Mouse (Mus musculus) retina, postnatal 1 day (tissue): ENCODE data around the gene Pik3cd.

Source experiments
- DNase-seq: peaks from one replicate; pipeline ENCODE4 v3.0.0-alpha.2; 2012

Pik3cd gene

DNA sequence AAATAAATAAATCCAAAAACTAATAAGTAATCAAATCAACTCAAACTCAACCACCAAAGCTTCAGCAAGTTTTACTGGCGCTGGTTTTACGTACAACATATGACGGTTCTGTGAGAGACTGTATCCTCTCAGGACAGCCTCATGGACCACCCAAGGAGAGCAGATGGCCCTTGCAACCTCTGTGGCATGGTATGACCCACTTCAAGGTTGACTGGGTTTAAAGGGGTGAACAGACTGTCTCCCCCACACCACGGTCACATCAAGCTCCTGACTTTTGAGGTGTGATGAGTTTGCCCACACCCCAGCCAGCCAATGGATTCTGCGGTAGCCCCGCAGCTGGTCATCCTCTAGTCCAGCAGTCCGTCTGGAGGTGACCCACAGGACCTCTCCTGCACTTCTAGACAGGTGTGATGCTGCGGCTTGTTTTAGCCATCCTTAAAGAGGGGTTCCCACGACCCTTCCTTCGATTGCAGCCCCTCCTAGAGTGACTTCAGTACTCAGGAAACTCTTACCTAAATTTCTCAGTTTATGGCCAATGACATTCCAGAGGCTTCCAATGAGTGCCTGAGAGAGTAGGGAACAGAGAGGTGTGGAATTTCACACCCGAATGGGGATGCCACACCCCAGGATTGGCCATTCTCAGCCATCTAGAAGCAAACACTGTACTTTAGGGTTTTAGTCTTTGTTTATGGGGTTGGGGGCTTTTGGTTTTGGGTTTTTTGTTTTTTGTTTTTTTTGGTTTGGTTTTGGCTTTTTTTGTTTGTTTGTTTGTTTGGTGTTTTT, 17.3 kb downstream of the Pik3cd start:
- peak; percentile 61 for DNase-seq

DNA sequence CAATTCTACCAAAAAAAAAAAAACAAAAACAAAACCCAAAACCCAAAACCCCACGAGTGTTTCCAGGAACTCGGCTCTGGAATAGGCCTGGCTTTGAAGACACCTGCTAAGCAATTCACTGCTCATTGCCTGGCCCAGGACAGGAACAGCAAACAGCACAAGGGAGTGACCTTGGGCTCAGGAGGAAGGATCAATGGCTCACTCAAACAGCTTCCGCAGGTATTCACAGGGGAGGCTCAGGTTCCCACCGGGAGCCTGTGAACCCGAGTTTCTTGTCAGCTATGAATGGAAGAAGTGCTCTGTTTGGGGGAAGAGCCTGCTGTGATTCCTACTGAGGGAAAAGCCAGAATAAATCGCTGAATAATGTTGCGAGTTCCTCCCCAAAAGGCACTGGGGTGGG, 18.5 kb downstream of the Pik3cd start:
- no peak for DNase-seq

DNA sequence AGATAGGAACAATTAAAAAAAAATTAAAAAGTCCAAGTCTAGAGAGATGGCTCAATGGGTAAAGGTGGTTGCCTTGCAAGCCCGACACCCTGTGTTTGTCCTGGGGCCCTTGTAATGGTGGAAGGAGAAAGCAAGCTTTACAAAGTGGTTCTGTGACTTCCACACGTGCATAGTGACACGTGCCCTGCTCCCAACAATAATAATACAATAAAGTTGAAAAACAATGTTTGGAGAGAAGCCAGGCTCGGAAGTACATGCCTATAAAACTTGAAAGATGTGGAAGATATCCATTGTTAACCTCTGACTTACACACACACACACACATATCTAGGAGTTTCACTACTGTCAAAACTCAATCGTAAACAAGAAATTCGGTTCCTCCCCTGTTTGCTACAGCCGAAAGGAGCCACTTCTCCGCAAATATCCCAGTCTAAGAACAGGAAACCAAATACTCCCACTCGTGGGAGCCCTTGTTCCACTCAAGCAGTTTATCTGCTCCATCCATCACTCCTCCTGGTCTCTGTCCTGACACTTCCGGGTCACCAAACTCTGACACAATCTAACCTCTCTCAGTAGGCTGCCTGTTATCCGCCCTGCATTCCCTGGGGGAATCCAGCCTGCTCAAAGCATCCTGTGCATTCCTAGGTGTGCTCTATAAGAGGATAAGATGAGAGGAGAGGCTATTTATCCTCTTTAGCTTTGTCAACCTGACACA, 23.2 kb downstream of the Pik3cd start:
- no peak for DNase-seq

DNA sequence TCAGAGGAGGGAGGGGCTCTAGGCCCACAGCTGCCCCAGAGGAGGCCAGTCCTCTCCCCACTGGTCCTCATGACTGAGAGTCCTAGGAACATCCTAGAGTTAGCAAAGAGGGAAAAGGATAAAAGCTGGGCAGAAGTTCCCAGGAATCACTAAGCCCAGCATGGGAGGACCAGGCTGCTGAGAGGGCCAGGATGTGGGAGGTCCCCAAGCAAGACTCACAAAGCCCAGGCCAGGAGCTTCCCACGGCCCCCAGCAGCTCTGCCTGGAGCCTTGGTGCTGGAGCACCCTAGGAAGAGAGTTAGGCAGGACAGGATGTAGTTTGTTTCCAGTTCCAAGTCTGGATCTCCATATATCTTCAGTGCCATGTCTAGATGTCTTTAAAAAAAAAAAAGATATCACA, 24.4 kb downstream of the Pik3cd start:
- DNase-seq = no peak

DNA sequence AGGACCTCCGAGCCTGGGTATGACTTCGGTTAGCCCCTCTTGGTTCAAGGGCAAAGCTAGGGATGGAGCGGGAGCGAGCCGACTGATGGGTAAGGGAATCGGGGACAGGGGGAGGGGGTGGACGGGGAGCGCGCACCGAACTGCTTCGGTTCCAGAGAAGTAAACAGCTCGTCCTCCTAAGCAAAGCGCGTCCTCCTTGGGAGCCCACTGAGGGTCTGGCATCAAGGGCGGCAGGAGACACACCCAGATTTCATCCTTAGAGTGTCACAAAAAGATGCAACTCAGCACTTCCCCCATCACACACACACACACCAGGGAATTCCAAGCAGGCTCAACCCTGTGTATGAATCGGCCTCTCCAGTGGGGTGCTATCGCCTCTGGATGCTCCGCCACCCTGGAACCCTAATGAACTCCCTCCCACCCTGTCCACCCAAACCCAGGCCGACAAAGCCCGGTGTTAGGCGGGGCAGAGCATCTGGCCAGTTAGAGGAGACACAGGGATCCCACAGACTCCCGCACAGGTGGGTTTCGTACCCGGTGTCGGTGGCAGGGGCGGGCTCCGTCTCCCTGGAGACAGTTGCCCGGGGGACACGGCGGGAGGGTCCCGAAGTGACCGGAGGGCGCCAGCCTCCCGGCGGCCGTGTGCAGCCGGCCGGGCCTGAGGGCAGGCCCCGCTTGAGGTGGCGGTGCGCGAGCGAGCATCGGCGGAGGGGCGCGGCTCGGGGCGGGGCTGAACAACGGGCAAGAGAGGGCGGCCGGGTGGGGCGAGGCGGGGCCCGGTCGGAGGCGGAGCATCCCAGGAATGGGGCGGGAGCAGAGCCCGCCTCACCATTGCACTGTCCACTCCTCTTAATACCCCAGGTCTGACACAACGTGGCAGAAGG, 26.8 kb downstream of the Pik3cd start:
- peak; percentile 87 for DNase-seq

DNA sequence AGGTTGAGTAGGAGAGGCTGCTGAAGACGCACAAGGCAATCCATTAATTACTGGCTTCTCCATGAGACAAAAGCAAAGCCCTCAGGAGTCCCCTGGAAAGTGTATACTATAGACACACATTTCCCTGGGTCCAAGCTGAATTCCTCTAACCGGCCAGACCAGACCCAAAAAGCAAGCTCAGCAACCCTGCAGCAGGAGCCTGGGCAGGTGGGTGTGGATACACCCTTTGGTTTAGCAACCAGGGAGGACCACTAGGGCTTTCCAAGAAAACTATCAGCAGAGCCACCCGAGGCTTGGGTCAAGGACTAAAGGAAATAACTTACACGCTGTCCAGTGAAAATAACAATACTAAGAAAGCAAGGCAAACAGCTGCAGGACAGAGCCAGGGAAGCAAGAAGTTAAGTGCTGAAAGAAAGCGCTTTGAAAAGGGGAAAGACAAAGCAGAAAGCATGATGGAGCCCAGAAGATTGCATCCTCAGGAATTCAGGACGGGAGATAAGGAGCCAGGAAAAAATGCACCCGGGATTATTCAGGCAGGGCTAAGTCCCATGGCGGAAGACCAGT, 27.5 kb downstream of the Pik3cd start:
- DNase-seq = no peak

DNA sequence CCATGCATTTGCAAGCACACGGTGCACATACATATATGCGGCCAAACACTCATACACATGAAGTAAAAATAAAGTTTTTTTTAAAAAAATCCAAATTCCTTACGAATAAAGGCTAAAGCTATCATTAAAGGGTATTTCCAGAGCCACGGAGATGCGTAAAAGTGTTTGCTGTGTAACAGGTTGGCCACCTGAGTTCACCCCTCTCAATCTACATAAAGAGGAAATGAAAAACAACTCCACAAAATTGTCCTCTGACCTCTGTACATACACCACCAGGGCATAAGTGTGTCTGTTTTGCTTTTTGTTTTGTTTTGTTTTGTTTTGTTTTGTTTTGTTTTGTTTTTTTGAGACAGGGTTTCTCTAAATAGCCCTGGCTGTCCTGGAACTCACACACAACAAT, 29.6 kb downstream of the Pik3cd start:
- no peak for DNase-seq

DNA sequence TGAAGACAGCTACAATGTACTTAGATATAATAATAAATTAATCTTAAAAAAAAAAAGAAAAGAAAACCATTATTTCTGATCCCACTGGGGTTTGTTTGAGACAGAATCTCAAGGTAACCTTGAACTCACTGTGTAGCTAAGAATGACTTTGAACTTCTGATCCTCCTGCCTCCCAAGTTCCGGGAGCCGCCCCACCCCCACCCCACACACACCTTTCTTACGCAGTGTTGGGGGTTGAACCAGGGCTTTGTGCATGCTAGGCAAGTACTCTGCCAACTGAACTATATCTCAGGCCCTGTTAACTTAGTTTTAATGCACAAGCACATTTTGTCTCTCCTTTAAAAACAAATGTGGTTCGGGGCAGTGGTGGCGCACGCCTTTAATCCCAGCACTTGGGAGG, 31.2 kb downstream of the Pik3cd start:
- DNase-seq = no peak

DNA sequence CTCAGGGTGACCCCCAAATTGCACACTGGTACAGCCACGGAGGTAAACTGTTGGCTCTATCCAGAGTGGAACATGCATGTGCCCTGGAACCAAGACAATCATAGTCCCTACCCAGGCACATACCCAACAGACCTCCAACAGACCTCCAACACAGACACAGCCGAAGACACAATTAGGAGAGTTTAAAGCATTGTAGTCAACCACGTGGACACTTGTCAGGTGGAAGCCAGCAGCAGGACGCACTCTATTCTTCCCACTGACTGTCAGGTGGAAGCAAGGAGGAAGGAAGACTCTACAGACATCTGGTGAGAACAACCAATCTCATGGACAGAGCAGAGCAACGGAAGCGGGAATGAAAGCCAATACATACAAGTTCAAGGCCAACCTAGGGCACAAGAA, 36.7 kb downstream of the Pik3cd start:
- DNase-seq = no peak

DNA sequence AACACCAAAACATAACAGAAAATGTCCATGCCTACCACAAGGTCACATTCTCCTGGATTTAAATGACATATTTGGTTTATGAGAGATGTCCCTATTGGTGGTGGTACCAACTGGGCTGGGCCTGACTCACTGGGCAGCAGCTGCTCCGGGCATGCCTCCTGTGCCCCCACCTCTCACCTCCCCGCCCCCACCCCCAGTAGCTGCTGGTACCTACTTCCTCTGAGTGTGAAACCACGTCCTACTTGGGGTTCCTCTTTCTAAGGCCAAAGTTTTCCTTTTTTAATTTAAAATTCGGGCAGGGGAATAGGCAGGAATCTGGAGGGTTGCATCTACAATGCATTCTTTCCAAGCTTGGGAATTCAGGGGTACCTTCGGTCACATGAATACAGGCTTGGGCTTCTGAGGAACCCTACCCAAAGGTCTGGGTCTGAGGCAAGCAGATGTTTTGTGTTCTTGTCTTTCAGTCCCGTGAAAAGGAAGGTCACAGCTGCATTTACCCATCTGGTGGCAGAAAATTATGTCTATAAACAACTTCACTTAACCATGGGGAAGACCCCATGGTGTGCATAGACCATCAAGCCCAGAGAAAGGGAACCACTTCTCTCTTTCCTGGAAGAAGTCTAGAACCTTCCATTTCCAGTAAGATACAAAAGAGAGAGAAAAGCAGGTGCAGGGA, 37.2 kb downstream of the Pik3cd start:
- DNase-seq = no peak

DNA sequence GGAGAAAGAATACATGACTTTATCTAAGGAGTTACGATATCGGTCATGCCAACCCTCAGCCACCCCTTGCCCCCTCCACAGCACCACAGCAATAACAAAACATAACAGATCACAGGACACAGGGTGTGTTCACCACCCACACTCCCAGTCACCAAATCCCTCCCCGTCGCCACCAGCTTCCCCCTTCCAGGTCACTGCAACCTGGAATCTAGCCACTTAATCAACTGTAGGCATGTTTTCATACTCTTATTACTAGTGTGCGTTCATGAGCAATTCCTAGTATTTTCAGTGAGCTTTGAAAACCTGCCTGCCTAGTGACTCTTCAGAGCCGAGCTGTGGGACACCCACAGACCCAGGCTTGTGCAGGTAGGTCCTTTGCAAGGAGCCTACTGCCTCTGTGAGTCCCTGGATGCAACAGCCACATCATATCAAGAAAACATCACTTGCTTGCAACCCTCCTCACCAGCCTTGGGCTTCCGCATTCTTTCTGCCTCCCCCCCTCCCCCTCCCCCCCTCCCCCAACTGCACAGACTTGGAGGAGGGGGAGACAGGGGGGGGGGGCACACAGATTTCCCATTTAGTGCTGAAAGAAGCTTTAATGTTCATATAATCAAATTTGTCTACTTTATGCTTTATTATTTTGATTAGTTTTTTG, 38.4 kb downstream of the Pik3cd start:
- peak; percentile 23 for DNase-seq

DNA sequence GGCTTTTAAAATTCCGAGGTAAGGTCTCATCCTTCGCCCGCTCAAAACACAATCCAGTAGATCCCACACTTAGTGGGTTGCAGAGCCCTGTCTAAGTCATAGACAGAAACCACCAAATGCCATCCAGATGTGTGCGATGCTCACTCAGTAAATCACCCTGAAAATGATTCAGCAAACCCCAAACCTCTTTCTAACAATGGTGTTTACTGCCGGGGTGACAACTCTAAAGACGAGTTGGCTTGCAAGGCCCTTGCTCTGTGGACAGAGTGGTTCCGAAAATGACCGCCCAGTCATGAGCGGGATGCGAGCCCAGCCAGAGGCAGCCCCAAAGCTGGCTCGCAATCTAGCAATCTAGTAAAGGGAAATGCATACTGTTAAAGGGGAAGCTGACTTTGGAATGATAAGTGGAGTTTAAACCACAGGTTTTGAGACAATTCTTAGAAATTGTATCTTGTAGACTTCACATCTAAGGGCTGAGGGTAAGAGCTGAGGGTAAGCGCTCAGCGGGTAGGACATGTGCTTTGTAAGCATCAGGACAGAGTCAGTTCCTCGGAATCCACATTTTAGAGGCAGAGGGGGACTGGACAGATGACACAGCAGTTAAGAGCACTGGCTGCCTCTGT, 40.3 kb downstream of the Pik3cd start:
- DNase-seq = no peak

DNA sequence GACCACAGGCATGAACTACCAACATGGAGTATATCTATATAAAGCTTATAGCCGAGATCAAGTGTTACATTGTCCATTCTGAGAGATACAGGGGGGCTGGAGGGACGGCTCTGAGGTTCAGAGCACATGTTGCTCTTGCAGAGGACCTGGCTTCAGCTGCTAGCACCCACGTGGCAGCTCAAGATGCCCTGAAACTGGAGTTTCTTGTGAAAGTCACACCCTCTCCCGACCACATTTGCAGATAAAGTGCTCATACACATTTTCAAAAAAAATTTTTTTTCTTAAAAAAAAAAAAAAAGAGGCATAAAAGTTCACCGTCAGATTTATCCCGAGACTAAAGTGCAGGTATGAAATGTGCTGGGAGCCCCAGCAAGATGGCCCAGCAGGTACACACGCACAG, 41.8 kb downstream of the Pik3cd start:
- DNase-seq = no peak

DNA sequence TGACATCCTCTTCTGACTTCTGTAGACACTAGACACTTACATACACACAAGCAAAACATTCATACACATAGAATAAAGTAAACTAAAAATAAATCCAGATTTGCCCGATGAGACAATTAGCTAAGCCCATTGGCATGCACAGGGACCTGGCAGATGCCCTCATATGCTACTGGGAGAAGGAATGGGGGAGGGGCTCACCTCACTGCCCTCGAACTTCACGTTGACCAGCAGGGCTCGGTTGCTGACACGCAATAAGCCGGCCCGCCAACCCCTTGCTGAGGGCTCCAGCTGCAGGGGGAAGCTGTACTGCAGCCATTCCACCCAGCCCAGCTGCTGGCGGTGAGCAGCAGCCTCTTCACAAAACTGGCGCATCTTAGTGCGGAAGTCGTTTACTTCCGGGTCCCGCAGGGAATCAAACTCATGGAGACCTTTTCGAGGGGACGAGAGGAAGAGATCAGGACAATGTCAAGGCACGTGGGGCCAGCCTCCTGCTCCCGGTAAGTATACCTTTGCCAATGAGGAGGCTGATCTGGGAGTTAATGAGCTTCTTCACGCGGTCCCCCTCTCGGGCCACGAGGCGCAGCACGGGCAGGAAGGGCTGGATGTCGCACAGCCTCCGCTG, 42.8 kb downstream of the Pik3cd start:
- DNase-seq = no peak

DNA sequence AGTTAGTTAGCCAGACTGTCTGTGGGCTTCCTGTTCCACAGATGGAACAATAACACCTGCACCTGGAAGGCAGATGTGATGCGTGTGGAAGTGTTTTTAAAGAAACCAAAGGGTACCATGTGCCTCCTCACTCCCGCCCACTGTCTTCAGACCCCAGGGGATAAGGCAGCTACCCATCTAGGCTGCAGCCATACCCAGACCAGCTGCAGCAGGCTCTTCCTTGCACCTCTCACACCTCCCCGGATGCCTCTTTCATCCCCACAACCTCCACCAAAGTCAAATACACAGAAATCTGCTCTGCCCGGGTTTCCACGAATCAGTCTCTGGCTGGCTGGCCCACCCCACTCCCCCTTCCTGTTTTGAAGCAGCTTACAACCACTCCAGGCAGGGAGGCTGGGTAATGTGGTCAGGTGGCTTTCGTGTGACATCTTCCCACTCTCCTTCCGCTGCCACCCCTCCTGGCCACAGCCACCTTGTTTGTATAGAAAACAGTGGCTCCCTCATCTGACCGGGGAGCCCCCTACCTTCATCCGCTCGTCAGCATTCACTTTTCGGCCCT, 44.4 kb downstream of the Pik3cd start:
- DNase-seq = no peak

DNA sequence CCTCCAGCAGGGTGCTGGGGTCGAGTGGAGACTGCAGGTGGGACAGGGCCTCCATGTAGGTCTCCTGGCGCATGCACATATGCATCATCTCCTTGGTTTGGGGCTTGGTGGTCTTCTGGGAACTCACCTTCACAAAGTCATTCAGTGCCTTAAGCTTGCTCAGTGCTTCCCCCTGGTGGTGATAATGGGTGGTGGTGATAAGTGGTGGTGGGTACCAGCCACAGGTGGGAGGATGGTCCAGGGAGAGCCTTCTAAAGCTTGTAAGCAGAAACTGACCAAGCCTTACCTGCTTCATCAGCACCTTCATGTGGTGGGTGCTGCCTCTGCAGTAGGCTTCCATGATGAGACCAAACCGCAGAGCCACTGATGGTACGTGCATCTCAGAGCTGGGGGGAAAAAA, 48.1 kb downstream of the Pik3cd start:
- DNase-seq = peak; percentile 48

DNA sequence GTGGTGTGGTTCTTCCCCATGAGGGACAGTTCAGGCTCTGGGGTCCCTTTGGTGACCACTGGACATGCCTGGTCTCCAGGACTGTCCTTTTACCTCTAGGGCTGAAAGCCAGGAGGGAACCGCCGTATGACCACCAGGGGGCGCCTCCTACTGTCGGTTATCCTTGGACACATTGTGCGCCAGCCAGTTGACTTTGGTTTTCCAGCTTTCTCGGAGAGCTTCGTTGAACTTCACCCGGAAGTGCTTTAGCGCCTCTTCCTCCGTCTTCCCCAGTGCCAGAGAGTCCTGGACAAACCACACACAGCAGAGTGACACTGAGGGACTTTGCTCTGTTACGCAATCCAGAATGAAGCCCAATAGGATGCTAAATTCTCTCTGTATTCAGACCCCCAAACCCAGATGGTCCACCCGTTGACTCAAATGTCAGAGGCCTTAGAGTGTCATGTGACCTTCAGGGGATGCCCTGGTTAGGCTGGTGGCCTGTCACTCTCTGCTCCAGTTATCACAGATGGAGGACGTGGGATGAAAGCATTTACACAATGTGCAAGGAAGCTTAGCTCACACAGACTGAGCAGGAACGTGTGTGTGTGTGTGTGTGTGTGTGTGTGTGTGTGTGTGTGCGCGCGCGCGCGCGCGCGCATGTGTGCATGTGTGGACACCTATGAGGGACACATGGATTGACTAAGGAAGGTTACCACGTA, 51.7 kb downstream of the Pik3cd start:
- peak; percentile 77 for DNase-seq

DNA sequence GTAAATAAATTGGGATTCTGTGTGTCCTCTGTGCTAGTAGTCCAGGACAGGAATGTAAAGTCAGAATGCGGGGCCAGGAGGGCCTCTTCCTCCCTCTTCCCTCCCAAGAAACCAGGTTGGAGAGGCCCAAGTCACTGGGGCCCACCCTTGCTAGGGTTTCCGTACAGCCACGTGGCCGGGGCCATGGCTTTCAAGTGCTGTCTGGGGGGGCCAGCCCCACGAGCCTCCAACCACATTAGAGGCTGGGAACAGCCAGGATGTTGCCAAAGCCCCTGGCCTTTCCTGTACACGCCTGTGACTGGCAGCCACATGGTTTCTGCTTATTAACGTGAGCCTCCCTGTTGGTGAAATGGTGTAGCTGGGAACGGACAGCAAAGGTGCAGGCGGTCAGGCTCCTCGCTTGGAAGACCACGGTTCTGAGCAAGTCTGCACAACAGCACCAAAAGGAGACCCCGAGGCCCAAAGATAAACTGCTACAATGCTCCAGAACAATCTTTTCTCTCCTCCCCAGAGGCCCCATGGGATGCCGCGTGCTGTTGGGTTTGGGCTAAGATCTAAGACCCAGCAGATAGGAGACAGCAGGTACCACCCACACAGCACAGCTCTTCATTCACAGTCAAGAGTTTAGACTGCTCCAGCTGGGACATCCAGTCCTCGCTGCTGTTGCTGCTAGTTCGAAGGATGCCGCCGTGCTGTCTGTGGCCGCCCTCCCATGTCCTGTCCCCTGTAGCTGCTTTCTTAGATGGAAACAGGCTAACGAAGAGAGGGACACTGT, 54.2 kb downstream of the Pik3cd start:
- DNase-seq = no peak

DNA sequence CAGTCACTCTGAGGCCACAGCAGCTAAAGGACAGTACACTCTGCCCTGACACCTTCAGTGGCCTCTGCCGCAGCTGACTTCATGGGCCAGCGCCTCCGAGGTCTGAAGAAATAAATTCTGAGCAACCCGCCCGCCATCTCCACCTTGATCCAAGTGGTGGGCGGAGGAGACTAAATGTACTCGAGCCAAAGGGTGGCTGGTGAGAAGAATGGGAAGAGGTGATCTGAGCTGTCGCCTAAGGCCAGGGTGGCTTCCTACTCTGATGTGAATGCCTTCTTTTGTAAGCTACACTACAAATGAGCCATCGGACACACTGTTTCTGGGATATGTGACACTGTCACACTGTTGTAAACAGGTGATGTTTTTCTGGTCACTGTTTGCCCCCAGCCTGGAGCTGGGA, 56.6 kb downstream of the Pik3cd start:
- DNase-seq = no peak
